Mouse (Mus musculus) left cerebral cortex, adult 18-20 months (tissue): ENCODE data around the gene Spr. TPM values are rescaled to one million over a fixed set of nuclear protein-coding genes. Genes with fewer than 3 reads are reported as not detected.
"Not testable (repeated sequence)": the region's sequence is repeated elsewhere in the genome, so short reads cannot be mapped to it uniquely, and the experiment has no call there.

Experiments
- DNase-seq, 2 experiments: peaks; one replicate each; pipeline ENCODE4 v3.0.0; 2021 to 2022; ENCODE audit warnings: low spot score in 2 of 2, mixed read lengths in 1 of 2
- long read RNA-seq, 2 experiments: library from polyadenylated mRNA; stranded (forward); transcript quantifications; one replicate each; pipeline ENCODE4 v2.0.0; 2021
- total RNA-seq, 2 experiments: library from RNA; stranded (reverse); gene quantifications; 2 replicates each; pipeline ENCODE4 v1.2.3; 2021

The Spr gene
- 10 to 100 TPM; 48.4 to 51.5 TPM for total RNA-seq
- long read RNA-seq, experiment 1, transcript Spr-201 (3 exons, 1,230 nt): major isoform, 23 of 23 reads
- long read RNA-seq, experiment 1, partial matches to known transcripts: 0 of 23 reads
- long read RNA-seq, experiment 1, other reads (novel, unspliced or antisense): 0 of 23 reads
- long read RNA-seq, experiment 2, transcript Spr-201 (3 exons, 1,230 nt): major isoform, 15 of 18 reads
- long read RNA-seq, experiment 2, partial matches to known transcripts: 0 of 18 reads
- long read RNA-seq, experiment 2, other reads (novel, unspliced or antisense): 3 of 18 reads

GRCm38 (mm10) chr6:85137217-85138035 is at the start of gene Spr:
Spr (minus strand) TSS chr6:85137766.
- DNase-seq: peak; percentile 84 to 86

GRCm38 (mm10) chr6:85186744-85187059 is 49.1 kb upstream of the Spr start:
- no peak for DNase-seq

- no peak for DNase-seq
These were observed 48.6 kb upstream of the Spr start for GRCm38 (mm10) chr6:85186033-85186743.

- no peak for DNase-seq
These were observed 46.4 kb upstream of the Spr start for GRCm38 (mm10) chr6:85183951-85184350.

- DNase-seq: no peak
These were observed 42.5 kb upstream of the Spr start for GRCm38 (mm10) chr6:85180036-85180435.

- no peak for DNase-seq
These were observed 42.0 kb upstream of the Spr start for GRCm38 (mm10) chr6:85179569-85179968.

- no peak for DNase-seq
These were observed 27.9 kb upstream of the Spr start for GRCm38 (mm10) chr6:85165440-85165921.

- peak; percentile 66 to 82 for DNase-seq
These were observed 22.8 kb upstream of the Spr start for GRCm38 (mm10) chr6:85160201-85160923.

- peak; percentile 62 to 71 for DNase-seq
These were observed 21.7 kb upstream of the Spr start for GRCm38 (mm10) chr6:85159092-85159760.

GRCm38 (mm10) chr6:85158040-85158804 is 20.7 kb upstream of the Spr start:
- not testable (repeated sequence) for DNase-seq

- DNase-seq: not testable (repeated sequence)
These were observed 19.0 kb upstream of the Spr start for GRCm38 (mm10) chr6:85156551-85156950.

- peak in 1 of 2 experiments; percentile 15 for DNase-seq
These were observed 17.4 kb upstream of the Spr start for GRCm38 (mm10) chr6:85154861-85155528.

GRCm38 (mm10) chr6:85153970-85154540 is 16.5 kb upstream of the Spr start:
- DNase-seq: peak; percentile 76 to 82

- DNase-seq: no peak
These were observed 12.8 kb upstream of the Spr start for GRCm38 (mm10) chr6:85150386-85150785.

- DNase-seq: no peak
These were observed 10.1 kb upstream of the Spr start for GRCm38 (mm10) chr6:85147636-85148035.

GRCm38 (mm10) chr6:85144466-85144865 is 6.9 kb upstream of the Spr start:
- no peak for DNase-seq

GRCm38 (mm10) chr6:85141013-85141412 is 3.4 kb upstream of the Spr start:
- DNase-seq: peak; percentile 51 to 60

GRCm38 (mm10) chr6:85139534-85139933 is 2.0 kb upstream of the Spr start:
- no peak for DNase-seq

GRCm38 (mm10) chr6:85136784-85137183 is 782 bp downstream of the Spr start:
- not testable (repeated sequence) for DNase-seq
